Mouse (Mus musculus) spleen, postnatal 10 days (tissue): ENCODE measurements around the gene Adarb2.

Experiments used
- DNase-seq, 2 experiments: peaks; one replicate each; pipeline ENCODE4 v3.0.0; 2021 to 2022; ENCODE audit warnings: low spot score in 2 of 2

Gene Adarb2

DNA sequence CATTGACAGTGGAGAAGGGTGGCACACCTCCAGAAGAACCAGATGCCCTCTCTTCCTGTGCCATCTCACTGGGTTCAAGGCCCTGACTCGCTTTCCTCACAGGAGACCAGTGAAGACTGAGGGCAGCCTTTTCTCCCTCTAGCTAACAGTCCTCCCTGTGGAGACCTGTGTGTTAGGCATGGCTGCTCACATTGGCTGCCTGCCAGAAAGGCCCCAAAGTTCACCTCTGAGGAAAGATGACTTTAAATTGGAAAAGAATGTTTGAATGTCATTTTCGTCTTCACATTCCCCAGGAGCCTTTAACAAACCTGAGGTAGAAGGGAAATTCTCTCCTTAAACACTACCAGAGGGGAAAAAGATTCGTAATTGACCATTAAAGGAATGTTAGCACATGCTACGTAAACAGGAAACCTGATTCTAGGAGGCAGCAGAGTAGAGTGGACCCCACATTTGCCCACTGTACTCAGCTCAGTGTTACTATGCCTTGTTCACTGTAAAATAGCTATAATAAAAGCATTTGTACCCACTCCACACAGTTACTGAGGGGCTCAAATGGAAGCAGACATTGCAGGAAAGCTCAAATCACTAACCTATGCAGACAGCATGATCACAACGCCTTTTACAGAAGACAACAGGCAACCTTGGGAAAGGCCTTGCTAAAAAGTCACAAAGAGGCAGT is 285.2 kb downstream of the Adarb2 start:
- no peak for DNase-seq

DNA sequence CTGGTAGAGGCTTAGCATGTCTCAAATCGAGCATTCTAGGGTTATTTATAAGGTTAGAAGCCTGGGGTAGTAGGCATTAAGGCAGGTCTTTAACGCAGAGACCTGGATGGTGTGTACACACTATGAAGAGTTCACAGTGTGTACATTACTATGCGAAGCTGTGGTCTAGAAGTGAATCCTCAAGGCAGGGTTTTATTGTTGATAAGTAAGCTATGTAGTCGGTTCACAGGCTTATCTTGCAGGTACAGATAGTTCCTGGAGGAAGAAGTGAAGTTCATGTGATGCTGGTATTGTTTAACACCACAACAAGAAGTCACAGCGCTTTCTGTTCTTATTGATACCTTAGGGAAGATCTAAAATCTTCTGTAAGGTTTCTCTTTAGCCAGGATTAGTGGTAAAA is 290.7 kb downstream of the Adarb2 start:
- DNase-seq: no peak

DNA sequence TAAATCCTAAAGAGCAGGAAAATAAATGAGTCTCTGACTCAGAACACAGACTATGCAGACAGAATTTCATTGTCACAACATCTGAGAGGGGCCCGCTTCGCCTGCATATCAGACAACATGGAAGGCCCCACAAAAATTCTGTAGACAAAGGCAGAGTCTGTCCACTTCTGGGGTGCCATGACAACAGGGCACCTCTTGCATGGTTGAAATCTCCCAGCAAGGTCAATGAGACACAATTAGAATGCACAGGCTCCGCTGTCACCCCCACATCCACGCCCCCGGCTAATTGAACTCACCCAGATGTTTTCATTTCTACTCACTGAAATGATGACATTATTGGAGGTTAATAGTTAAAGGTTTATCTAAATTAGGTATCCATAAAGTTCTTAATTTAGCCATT is 296.9 kb downstream of the Adarb2 start:
- DNase-seq: no peak

DNA sequence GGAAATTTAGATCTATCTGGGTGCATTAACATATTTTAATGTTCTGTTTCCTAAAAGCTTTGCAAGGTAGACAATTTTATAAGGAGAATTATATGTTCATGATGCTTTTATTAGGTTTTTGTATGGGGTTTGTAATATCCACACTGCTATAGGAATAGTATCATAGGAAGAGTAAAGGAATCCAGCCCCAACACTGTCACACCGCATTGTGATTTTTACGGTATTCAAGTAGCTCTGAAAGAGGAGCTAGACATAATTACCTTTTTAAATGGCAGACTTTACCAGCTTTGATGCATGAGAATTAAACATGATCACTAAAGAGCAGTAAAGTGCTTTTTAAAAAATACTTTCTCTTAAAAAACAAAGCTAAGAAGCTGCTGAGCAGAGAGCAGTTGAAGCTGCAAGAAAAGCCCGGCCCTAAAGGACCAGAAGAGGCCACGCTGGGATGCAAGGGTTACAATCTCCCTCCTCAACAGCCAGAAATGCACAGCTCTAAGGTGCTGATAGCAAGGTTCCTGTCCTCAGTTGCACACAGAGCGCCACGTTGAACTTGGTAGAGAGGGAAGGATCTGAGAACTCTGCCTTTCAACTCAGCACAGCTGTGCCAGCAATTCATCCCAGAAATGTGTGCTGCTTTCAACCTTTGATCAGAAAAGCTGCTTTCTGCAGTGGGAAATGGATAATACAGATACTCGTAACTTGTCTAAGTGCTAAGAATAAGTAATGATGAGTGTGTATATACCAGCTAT is 308.6 kb downstream of the Adarb2 start:
- no peak for DNase-seq

DNA sequence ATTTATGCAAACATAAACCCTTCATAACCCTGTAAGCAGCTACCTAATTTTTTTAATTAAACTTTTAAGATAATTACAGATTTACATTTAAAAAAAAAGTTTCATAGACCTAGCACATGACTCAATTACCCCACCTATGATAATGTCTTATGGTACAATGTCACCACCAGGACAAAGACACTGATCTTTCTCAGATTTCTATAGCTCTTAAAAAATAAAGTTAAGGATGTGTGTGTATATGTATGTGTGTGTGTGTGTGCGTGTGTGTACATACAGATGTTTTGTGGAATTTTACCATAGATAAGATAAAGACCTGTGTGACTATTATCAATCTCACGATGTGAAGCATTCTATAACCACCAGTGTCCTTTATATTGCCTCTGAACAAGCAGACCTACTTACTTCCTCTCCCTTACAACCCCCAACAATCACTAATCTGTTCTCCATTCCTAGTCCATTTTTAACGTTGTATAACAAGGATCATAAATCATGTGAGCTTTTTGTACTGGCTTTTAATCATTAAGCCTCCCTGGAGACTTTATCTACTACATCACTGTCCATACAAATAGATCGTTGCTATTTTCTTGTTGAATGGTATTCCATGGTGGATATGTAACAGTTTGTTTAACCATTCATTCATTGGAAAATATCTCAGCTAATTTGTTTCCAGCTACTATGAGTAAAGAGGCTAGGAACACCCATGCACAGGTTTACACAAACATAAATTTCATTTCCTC is 313.5 kb downstream of the Adarb2 start:
- DNase-seq: no peak

DNA sequence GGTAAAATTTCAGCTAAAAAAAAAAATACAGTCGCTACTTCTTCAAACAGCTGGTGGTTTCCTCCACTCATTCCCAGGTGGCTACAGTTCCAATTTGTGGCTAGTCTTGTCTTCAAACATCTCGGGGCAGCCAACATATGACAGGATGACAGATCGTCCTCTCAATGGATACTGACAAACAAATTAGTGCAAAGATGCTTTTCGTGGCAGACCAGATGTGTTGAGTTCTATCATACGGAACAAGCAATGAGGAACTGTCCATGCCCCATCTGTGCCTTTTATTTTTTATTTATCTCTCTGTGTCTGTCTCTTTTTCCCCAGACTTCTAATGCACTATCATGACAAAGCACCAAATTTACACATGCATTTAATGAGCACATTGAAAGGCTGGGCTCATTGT is 316.5 kb downstream of the Adarb2 start:
- no peak for DNase-seq

DNA sequence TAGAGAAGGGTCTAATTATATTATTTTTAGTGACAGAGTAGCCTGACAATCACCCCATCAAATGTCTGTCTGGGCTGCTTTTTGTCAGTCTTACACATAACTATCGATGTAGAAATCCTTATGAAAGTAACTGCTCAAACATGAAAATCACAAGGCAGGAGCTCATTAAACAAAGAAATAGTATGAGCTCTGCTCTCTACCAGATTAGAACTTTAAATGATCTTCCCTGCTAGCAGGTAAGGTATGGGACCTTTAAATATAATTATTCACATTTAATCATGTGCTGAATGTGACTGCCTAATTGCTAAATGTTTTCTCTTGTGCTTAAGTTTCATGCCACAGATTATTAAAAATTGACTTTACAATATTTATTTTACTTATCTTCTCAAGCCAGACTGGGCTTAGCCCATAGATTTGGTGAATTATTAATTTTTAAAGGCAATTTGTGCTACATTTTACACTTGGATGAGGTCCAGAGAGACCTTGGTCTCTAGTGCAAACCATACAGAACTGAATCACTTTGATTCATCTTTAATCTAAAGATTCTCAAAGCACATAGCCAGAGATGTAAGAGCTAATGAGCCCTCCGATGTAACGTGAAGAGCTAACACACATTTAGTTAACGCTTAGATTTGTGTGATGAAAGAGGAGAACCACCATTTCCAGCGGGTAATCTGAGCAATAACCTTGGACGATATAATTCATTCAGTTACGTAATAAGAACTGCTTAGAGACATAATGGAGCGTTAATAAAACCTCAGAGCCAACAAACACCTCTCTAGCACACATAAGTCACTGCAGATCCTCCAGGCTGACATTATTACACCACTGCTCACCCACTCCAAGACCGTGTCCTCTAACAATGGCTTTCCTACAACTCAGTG is 323.3 kb downstream of the Adarb2 start:
- DNase-seq: no peak

DNA sequence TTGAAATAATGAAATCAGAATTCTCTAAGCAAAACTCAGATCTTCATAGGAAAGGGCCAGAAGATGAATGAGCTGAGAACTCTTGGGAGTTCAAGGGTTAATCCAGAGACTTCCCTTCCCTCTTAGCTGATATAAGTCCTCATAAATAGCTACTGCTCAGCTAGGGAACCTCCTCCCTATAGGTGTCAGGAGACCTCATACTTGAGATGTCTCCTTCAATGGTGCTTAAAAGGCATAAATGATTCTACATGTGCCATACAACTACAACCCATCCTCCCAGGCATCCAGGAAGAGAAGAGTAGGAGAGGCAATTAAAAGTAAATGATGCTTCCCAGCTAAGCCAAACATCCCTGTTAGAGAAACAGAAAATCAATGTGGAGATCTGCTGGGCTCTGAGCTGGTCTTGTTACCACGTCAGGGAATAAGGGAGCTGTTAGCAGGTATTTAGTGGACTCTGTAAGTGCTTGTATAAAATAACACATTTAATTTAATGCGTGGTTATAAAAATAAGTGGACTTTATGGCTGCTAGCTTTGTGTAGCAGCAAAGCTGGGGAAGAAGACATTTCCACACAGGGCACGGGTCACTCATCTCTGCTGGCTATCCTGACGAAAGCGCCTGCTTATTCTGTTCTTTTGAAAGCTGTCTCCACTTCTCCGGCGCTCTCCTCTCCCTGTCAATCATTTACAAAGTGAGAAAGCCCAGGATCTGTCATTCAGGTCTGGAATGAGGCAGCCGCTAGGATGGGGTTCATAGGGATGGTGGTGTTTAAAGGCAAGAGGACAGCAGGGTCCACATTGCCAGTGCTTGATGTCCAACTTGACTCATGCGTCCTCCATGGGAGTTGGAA is 331.8 kb downstream of the Adarb2 start:
- DNase-seq: no peak

DNA sequence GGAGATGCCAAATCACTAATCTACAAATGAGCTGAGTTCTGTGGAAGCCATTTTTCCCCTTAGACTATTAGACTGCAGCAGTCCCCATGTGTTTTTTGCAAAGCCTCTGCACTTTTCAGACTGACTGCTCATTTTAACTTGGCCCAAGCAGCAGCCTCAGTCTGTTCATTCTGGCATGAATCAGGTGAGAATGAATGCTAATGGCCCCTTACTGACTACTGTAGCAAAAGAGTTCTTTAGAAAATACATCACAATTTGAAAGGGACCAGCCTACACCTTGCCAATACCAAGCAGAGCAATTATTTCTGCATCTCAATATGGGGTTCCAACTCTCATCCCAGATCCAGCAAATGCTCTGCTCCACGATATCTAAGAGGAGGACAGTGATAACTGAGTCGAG is 335.8 kb downstream of the Adarb2 start:
- DNase-seq: no peak

DNA sequence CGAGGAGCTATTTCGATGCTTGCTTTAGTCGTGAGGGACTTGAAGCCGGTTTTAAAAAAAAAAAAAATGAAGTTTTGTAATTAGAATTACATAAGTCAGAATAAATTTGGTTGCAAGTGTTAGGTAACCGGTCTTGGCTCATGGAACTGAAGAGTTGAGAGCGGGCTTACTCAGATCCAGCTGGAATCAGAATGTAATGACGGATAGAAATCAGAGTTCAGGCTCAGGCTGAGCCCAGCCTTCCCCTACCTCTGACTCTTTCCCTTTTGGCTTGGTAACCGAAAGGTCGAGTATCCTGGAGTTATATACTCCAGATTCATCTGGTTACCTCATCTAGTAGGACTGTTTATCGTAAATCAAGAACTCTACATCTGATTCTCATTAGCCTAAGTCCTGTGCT is 336.2 kb downstream of the Adarb2 start:
- no peak for DNase-seq

DNA sequence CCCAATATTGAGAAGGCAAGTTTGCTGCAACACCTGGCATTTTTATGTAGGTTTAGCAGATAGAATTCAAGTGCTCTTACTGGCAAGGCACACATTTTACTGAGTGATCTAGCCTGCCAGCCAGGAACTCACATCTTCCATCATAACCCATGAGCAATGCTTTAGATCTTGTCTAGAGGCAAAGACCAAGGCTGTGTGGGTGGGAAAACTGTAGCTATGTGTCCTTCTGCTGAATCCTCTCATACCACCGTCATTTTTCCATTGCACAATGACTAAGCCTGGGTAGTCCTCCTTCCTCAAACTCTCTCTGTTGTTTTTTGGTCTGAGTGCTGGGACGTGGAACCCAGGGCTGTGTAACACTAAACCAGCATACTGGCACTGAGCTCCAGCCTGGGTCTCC is 340.0 kb downstream of the Adarb2 start:
- DNase-seq: no peak

DNA sequence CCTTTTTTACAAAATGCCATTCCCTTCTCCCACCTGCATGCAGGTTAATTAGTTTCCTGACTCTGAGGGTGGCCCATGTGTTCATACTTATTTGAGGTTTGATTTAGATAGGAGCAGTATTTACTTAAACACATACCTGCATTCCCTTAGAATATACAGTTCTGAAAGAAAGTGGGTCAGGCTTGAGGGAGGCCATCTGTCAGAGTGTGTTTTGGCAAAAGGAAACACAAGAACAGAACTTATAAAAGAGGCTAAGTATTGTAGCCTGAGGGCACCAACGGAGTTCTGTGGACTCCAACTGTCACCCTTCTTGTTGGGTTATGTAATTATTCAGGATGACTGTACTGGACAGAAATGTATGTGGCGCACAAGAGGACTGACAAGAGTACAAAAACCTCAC is 349.6 kb downstream of the Adarb2 start:
- no peak for DNase-seq

DNA sequence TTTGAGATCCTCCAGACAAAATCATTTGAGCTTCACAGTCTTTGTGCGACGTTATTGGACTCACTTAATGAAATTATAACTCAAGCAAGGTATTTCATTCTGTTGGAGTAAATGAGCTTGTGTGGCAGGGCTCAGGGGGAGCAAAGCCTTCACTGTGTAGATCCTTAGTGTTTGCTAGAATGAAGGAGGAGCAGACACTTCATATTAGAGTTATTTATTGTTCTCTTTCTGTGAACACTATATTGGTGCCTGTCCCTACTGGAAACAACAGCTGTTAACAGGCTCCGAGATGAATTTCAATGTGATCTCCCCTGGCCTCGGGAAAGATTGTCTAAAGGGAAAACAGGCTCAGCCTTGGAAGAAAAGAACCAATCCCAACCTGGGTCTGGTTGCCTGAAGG is 355.1 kb downstream of the Adarb2 start:
- no peak for DNase-seq

DNA sequence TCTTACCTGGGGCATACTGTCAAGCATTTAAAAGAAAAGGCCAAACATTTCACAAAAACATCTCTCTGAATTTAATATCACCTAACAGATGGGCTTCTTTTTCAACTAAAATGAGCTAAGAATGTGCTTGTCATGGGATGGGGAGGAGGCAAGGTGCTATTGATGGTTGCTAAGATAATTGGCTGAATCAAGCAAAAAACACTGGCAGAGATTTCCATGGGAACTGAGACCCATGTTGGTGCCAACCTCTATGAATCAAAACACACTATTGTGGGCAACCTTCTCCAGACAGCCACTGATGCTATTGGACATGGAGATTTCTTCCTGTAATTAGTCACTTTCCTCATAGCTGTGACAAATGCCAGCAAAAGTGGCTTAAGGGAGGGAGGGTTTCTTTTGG is 357.8 kb downstream of the Adarb2 start:
- DNase-seq: no peak

DNA sequence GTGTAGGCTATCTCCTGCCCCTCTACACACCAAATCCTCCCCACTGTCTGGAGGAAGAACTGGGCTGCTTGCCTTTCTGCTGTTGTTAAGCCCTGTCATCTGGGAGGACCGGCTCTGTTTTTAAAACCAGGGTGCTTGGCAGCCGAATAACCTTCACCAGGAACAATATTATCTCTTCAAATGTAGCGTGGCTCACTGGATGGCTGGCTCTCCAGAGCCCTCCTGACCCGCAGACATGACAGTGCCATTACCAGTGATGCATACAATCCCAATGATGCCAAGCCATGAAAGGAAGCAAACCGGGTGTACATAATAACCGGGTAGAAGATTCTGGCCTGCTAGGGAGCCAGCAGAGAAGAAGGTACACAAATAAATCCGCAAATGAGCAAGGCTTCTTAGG is 360.5 kb downstream of the Adarb2 start:
- DNase-seq: no peak

DNA sequence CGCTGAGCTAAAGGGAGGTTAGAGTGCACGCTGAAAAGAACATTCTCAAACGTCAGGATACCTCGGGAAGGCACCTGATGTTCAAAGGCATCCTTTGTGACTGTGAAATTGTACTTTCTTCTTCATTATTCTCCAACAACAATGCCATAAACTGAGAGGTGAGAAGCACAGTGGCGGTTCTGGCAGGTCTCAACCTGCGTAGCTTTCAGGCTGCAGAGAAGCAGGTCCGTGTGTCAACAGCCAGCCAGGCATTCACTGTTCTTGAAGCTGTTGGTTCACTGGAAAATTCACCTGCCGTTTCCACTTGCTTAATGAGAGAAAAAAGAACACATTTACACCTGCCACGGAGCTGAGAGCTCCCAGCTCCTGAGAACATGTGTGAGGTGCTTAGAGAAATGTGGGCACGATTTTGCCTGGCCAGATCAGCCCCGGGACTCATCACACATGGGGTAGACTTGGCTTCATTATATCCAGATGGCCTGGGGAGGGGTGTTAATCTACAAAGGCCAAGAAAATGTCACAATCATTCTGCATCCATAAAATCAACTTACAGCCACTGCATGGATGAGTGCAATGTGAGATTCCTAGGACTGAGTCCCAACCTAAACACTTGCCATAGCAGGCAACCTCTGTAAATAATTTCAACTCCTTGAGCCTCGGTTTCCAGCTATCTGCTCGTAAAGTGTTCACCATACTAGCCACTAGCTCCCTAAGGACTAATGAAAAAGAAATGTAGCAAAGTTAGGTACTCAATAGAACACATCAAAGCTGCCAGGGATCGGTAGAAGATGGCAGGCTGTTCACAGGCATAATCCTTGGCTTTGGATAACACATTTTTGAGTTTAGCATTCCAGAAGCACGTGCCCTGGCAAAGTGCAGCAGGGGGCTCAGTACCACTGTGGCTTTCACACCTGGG is 364.7 kb downstream of the Adarb2 start:
- no peak for DNase-seq

DNA sequence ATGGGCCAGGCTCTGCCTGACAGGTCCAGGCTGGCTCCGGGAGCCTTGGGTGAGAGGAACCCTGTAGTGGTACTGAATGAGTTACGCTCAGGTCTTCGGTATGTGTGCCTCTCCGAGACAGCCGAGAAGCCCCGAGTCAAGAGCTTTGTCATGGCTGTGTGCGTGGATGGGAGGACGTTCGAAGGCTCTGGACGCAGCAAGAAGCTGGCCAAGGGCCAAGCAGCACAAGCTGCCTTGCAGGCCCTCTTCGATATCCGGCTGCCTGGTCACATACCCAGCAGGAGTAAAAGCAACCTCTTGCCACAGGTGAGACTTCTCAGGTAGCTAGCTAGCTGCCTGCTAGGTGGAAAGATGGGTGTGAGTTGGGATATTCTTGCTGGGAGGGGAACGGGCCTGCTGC is 367.6 kb downstream of the Adarb2 start:
- no peak for DNase-seq

DNA sequence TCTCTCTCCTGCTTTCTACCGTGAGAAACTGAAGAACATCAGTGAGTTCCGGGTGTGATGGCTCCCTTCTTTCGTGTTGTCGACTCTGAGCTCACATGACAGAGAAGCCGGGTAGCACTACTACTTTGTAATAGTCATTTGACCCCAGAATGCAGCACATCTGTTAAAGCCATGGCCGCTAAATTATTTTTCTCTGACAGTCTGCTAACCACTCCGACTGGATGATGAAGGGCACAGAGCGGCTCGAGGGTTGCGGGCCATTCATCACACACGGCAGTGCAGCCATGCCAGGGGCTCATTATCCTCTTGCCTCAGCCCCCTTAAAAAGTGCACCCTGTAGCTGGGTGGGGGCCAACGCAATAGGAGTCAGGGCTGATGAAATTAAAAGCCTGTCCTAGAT is 371.2 kb downstream of the Adarb2 start:
- DNase-seq: no peak

DNA sequence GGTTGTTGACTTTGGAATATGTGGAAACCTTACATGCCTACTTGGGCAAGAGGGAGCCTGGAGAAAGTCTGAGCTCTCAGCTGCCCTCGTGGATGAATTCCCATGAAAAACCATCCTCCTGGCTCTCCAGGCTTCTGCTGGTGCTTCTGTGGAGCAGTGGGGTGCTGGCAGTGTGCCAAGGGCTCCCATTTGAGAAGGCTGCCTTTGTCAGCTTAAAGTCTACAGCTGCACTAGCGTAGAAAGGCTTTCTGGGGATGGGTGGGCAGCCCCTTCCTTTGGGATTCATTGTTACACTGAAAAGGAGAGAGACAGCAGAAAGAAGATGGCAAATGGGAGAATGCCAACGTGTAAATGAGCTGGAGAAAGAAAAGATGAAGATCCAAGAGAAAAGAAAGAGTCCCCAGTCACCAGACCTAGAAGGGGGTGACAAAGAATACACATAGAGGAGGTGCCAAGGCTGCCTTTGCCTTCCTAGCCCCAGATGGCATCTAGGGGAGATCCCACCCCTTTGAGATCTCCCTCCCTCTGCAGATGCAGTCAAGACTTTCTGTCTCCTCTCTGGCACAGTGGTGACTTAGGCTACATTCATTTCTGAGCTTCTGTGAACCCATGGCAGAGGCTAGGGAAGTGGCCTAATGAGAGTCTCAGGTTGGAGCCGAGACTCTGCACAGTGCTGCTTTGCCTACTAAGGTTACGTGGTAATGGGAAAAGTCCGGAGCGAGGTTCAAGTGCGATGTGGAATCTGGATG is 381.8 kb downstream of the Adarb2 start:
- no peak for DNase-seq
